Mouse (Mus musculus): ENCODE data around the gene Scn4a.

DNA sequence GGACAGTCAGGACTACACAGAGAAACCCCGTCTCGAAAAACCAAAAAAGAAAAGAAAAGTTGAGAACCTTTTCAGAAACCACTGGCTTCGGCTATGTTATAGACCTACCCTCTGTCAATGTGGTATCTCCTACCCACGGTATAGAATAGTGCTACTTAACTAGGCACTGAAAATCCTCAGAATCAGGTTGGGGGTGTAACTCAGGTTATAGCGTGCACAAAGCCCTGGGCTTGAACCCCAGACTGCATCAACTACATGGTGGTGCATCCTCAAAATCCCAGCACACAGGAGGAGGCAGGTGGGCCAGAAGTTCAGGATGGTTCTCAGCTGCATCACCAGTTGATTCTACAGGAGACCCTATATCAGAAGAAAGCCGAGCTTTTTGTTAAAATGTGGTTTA lies 79.3 kb downstream of the Scn4a start:
- TF ChIP-seq CTCF (IDR thresholded peaks at IDR 0.05; ENCODE audit: low read depth, low read length) (no peak), TAL1 (conservative IDR thresholded peaks at IDR 0.05; ENCODE audit: low read depth, low read length) (no peak), GATA1 (IDR thresholded peaks at IDR 0.05; ENCODE audit: borderline replicate concordance, low read length) (no peak), POLR2AphosphoS5 (IDR thresholded peaks at IDR 0.05; ENCODE audit: insufficient replicate concordance, low read depth, low read length) (no peak)
